Mouse (Mus musculus): ENCODE results near the gene Vmn2r47. TPM values are rescaled to one million over a fixed set of nuclear protein-coding genes. Genes with fewer than 3 reads are reported as not detected.

Gene Vmn2r47
- polyA plus RNA-seq (2021; fragmentation: Nextera tagmentation): not detected in 2 replicates
- long read RNA-seq, experiment 1: 0 reads
- long read RNA-seq, experiment 2: 0 reads

GRCm38 (mm10) chr7:9841225-9841624 is at the start of gene Vmn2r47:
Gene Vmn2r47, minus strand, starts transcription at chr7:9841325.

GRCm38 (mm10) chr7:9770471-9770870 is 70.7 kb downstream of the Vmn2r47 start, which contains the start of gene Vmn2r46:
Gene Vmn2r46, minus strand, starts transcription at chr7:9770571.

Other genes starting within 250 kb of the Vmn2r47 start
- gene Vmn2r46, start 70.8 kb downstream of the Vmn2r47 start, polyA plus RNA-seq (2021; fragmentation: Nextera tagmentation): not detected in 2 replicates
- gene Vmn2r48, start 112.3 kb upstream of the Vmn2r47 start, polyA plus RNA-seq (2021; fragmentation: Nextera tagmentation): not detected in 2 replicates
- not detected in 2 replicates for gene Vmn2r49, start 150.9 kb upstream of the Vmn2r47 start, polyA plus RNA-seq (2021; fragmentation: Nextera tagmentation)
- not detected in 2 replicates for gene Vmn2r50, start 212.0 kb upstream of the Vmn2r47 start, polyA plus RNA-seq (2021; fragmentation: Nextera tagmentation)